Mouse (Mus musculus) liver, embryonic 11.5 days (tissue): ENCODE measurements around the gene Mitf. TPM values are rescaled to one million over a fixed set of nuclear protein-coding genes. Genes with fewer than 3 reads are reported as not detected.

Source experiments
- ATAC-seq: fragments of 200-750 bp; cut with Nextera tagmentation; replicated peaks from 2 replicates; pipeline ENCODE4 v1.8.0; 2017; ENCODE audit warnings: moderate number of reproducible peaks, mild to moderate bottlenecking, moderate TSS enrichment, moderate library complexity; ENCODE audit not compliant: low FRiP score
- DNase-seq: peaks from one replicate; pipeline ENCODE4 v3.0.0-alpha.2; 2017; ENCODE audit warnings: low spot score
- H3K27ac ChIP-seq: fragments of 300-500 bp; sonication (generic); 2 replicates; pipeline ENCODE4 v1.5.1; 2014; ENCODE audit warnings: mild to moderate bottlenecking, low read depth, low read length, control low read depth
- H3K27me3 ChIP-seq: fragments of 300-500 bp; sonication (generic); replicated peaks from 2 replicates; pipeline ENCODE4 v1.6.1; 2014; ENCODE audit warnings: low read length, mixed read lengths; ENCODE audit not compliant: control insufficient read depth, insufficient read depth
- H3K36me3 ChIP-seq: fragments of 300-500 bp; sonication (generic); 2 replicates; pipeline ENCODE4 v1.6.1; 2014; ENCODE audit warnings: mild to moderate bottlenecking, low read length, moderate library complexity, mixed read lengths; ENCODE audit not compliant: control insufficient read depth, insufficient read depth
- H3K4me1 ChIP-seq: fragments of 300-500 bp; sonication (generic); replicated peaks from 2 replicates; pipeline ENCODE4 v1.6.1; 2014; ENCODE audit warnings: low read length, mixed read lengths; ENCODE audit not compliant: control insufficient read depth, insufficient read depth
- H3K4me2 ChIP-seq: fragments of 300-500 bp; sonication (generic); 2 replicates; pipeline ENCODE4 v1.6.1; 2014; ENCODE audit warnings: mild to moderate bottlenecking, control low read depth, moderate library complexity
- H3K4me3 ChIP-seq: fragments of 300-500 bp; sonication (generic); 2 replicates; pipeline ENCODE4 v1.5.1; 2014; ENCODE audit warnings: low read depth, low read length, control low read depth
- H3K9ac ChIP-seq: fragments of 300-500 bp; sonication (generic); 2 replicates; pipeline ENCODE4 v1.6.1; 2014; ENCODE audit warnings: low read depth, low read length, control low read depth
- H3K9me3 ChIP-seq: fragments of 300-500 bp; sonication (generic); 2 replicates; pipeline ENCODE4 v1.6.1; 2016; ENCODE audit warnings: low read length, inconsistent platforms, mixed read lengths; ENCODE audit not compliant: control insufficient read depth
- WGBS: fragments of 180-500 bp; shearing (Covaris S2); extraction: QIAGEN DNeasy Blood & Tissue Kit; methylation state at CpG from one replicate; pipeline ENCODE4 v1.1.7; 2014; 5-methylcytosine and 5-hydroxymethylcytosine counted together
- polyA plus RNA-seq: library from polyadenylated mRNA; unstranded; fragments of >200 nt; fragmentation: Nextera tagmentation; extraction: Ambion mirVana; gene quantifications from 2 replicates; pipeline ENCODE4 v1.2.1, GENCODE M21; 2014

Mitf gene
- polyA plus RNA-seq, 1 experiment from 2014 or later = 1.0 TPM

DNA sequence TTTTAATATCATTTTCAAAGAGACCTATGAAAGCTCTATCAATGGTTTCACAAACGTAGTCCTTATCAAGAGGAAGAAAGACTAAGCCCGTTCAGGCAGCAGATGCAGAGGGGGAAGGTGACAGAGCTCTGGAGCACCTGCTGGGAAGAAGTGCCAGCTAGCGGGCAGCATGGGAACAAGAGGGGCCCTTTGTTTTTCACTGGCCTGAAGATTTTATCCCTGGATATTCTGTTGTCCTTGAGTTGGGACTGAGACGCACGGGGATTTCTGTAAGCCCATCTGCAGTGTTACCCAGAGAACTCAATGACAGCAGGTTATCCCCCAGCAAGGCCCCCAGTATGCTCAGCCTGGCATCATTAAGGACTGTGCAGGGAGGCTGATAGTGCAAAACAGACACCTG, 258.1 kb downstream of the Mitf start:
- ATAC-seq (no peak), DNase-seq (no peak)
- no peaks in the 10 kb centered on the region for H3K36me3 ChIP-seq
- no peaks in the 10 kb centered on the region for H3K9me3 ChIP-seq
- no peak overlapping the region for H3K4me2 ChIP-seq
- 36% methylated on average over 5 of the region's 5 CpGs for WGBS
- H3K27me3 ChIP-seq = no peaks in the 10 kb centered on the region
- H3K4me1 ChIP-seq = no peaks in the 10 kb centered on the region
- no peak overlapping the region for H3K4me3 ChIP-seq
- H3K9ac ChIP-seq = no peak overlapping the region
- H3K27ac ChIP-seq = no peak overlapping the region

DNA sequence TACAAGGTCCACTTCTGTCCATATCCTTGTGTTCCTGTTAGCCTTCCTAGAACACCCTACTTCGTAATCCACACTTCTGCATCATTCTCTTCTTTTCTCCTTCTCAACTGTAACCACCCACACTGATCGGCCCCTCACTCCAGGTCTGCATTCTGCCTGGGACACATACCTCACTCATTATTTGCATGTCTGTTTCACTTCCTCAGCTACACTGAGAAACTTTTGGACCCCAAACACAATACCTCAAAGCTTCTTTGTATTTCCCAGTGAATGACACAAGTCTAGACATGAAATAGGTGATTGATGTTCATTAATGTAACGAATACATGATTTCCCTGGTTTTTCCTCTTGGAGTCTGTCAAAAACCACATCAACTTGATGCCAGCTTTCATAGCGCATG, 259.6 kb downstream of the Mitf start:
- ATAC-seq (no peak), DNase-seq (no peak)
- H3K9ac ChIP-seq = no peak overlapping the region
- no peaks in the 10 kb centered on the region for H3K9me3 ChIP-seq
- no peak overlapping the region for H3K4me2 ChIP-seq
- 84% methylated on average over 4 of the region's 4 CpGs for WGBS
- no peak overlapping the region for H3K27ac ChIP-seq
- no peaks in the 10 kb centered on the region for H3K4me1 ChIP-seq
- no peaks in the 10 kb centered on the region for H3K36me3 ChIP-seq
- no peak overlapping the region for H3K4me3 ChIP-seq
- H3K27me3 ChIP-seq = no peaks in the 10 kb centered on the region

Other genes with a start within 250 kb of the Mitf start
- 16.2 and 16.6 TPM in 2 replicates for gene Frmd4b, start 189.5 kb upstream of the Mitf start, polyA plus RNA-seq